Mouse (Mus musculus) spleen, postnatal 4 days (tissue): ENCODE data around the gene Prr3.
"Not testable (repeated sequence)": the region's sequence is repeated elsewhere in the genome, so short reads cannot be mapped to it uniquely, and the experiment has no call there.

ENCODE experiments used
- DNase-seq, 2 experiments: peaks; one replicate each; pipeline ENCODE4 v3.0.0; 2022; ENCODE audit warnings: low spot score in 2 of 2

The Prr3 gene

DNA sequence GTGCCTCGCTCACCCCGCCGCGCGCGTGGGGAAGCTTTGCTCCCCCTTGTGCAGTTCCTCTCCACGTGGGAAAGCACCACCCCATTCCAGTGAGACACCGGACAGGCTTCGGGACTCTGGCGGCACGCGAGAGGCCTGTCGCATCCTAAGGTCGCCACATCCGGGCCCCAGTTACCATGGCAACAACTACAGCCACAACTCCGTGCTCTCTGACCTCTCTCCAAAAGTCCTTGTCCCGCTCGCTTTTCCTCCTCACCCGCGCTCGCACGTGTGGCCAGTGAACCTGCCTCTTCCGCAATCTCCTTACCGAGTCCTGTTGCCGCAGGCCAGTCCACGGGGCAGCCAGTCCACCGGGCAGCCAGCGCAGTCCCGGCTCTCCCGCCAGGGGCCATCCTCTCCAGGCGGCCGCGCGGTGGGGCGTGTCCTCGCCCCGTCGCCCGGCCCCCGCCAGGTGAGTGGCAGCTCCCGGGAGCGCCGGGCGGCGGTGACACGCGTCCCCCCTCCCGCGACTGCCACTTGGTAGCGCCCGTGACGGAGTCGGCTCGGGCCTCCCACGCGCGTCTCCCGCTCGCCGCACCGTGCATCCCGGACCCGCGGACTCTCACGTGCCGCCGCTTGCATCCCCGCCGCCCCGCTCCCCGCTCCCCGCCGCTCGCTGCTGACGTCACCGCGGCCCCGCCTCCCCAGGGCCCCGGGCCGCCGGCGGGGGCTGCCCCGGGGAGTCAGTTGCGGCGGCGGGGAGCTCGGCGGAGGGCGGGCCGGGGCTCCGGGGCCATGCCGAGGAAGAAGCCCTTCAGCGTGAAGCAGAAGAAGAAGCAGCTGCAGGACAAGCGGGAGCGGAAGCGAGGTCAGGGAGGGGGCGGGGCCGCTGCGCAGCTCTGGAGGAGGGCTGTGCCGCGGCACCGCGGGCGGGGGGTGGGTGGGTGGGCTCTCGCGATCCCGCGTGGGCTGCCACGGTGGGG is at the start of gene Prr3, which contains the start of gene Gnl1:
Gene Prr3 (minus strand): TSS at position 836 of the 962 bp plus-strand sequence.
Gene Gnl1 (plus strand): TSS at position 451 of the 962 bp plus-strand sequence.
- peak; percentile 82 to 91 for DNase-seq

DNA sequence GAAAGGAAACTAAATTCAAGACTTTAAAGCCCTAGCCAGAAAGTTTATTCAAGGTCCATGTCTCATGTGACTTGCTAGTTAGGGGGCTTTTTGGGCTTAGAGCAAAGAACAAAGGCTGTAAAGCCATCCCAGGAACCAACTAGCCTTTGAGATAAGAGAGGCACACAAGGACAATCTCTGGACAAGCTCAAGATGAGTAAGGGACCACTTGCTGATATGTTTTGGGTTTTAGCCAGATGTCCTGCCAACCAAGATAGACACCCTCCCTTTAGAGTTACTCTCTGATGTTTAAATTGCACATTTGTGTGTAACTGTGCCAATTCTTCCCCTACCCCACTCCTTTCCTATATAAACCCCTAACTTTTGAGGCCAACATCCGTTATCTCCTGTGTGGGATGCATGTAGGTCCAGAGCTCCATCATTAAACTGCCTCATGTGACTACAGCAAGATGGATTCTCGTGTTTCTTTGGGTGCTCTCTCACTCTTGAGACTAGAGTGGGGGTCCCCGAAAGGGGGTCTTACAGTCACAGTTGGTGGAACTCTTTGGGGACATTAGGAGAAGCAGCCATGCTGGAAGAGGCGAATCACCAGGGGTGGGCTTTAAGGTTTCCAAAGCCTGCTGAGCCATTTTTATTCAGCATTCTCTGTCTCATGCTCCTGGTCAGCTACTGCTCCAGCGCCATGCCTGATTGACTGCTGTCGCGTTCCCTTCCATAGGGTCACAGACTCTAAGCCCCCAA is 49.0 kb upstream of the Prr3 start:
- DNase-seq = peak in 1 of 2 experiments; percentile 54

DNA sequence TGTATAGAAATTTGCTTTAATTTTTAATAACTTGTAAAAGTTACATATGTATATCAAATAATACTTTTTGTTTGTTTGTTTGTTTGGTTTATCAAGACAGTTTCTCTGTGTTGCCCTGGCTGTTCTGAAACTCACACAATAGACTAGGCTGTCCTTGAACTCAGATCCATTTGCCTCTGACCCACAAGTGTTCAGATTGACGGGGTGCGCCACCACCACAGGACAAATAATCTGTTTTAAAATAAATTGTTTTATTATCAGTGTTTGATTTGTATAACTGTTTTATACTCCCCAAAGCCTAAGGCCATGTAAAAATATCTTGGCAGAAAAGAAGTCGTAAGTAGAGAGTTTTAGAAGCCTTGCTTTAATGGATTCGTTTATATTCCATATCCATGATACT is 47.6 kb upstream of the Prr3 start:
- no peak for DNase-seq

DNA sequence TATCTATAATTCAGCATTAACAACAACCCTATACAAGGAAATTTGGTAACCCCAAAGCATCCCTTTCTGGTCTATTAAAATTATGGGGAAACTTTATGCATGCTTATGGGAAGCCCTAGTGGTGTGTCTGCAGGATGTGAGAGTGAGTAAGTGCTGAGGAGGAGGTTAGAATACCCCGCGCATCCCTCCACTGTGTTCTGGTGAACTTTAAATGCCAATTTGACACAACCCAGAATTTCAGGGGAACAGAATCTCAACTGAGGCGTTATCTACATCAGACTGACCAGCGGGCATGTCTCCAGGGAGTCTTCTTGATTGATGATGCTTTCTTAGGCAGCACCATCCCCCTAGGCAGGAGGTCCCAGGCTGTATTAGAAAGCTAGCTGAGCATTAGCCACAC is 45.9 kb upstream of the Prr3 start:
- peak in 1 of 2 experiments; percentile 45 for DNase-seq

DNA sequence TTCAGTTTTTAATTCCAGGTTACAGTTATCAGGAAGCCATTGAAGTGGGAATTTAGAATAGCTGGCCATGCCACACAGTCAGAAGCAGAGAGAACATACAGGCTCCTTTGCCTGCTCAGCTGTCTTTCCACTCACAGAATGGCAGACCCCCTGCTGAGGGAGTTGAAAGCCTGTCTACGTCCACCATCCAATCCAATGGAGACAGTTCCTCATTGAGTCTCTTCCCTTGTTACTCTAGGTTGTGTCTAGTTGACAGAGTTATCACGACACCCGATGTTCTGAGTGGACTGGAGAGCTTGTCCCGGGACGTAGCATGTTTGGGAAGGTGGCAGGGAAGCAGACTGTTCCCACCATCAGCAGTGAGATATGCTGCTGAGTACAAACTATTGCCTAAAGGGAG is 45.2 kb upstream of the Prr3 start:
- DNase-seq = peak in 1 of 2 experiments; percentile 57

DNA sequence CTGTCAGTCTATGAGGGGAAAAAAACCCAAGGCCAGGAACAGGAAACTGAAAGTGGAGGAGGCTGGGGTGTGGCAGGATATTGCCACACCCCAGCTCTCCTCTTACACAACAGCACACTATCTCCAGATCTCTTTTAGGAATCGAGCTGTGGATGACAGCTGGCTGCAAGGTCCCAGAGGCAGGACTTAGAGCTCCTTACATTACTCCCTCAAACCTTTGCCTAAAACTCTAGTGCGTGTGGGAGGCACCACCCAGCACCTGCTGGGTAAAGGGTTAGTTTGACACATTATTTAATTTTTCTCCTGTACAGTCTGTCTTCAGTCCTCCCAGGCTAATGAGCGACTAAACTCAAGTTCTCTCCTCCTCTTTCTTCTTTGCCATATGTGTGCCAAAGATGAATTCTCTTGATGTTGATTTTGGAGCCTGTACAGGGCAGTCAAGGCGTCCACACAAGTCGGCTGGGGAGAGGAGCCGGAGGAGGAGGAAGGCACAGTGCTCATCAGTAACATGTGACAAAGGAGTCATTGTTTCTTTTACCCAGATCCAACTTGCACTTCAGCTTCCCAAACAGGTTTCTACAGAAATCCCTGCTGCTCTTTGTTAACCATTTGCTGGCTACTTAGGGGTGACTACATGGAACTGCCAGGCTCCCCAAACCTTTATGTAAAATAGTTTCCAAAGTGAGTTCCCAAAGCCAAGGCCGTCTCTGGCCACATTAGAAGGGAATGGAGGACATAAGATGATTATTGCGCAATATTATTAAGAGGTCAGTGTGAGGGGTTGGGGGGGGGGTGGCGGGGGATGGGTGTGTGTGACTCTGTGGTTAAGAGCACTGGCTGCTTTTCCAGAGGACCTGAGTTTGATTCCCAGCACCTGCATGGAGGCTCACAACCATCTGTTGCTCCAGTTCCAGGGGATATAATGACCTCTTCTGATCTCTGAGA is 43.9 kb upstream of the Prr3 start:
- peak; percentile 24 to 63 for DNase-seq

DNA sequence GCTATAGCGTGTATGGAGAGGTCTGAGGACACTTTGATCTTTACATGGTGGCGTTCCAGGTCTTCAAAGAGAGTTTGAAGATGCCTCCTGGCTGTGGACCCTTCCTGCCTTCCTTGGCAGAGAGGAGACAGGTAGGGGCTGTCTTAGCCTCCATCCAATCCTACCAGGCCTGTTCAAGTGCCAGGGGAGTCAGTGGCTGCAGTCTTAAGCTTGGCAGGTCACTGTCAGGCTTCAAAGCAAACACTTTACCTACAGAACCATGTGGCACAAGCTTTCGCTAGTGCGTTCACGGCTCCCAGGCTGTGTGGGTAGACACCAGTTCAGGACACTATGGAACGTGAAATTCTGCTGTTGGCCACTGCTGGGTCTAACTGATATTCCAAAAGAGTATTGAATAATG is 42.9 kb upstream of the Prr3 start:
- peak in 1 of 2 experiments; percentile 60 for DNase-seq

DNA sequence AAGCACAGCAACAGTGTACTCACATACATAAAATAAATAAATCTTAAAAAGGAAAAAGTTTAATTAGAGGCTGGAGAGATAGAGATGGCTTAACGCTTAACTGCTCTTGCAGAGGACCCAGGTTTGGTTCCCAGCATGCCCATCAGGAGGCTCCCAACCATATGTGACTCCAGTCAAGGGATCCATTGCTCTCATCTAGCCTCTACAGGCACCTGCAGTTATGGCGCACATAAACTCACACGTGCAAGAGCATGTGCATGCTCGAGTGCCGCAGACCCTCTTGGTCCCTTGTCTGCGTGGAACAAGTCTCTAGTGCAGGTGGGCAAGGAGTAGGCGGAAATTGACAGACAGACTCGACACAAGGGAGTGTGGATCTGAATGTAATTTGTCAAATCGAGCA is 42.1 kb upstream of the Prr3 start:
- DNase-seq = peak in 1 of 2 experiments; percentile 59

DNA sequence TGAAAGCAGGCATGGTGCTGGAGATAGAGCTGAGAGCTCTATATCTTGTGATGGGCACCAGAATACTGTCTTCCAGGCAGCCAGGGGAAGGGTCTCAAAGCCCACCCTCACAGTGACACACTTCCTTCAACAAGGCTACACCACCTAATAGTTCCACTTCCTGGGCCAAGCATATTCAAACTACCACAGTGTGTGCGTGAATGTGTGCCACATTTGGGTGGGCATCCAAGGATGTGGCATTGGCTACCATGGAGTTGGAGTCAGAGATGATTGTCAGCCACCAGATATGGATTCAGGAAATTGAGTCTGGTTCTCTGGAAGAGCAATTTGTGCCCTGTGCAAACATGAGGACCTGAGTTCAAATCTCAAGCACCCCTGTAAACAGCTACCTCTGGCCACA is 41.3 kb upstream of the Prr3 start:
- peak; percentile 14 to 62 for DNase-seq

DNA sequence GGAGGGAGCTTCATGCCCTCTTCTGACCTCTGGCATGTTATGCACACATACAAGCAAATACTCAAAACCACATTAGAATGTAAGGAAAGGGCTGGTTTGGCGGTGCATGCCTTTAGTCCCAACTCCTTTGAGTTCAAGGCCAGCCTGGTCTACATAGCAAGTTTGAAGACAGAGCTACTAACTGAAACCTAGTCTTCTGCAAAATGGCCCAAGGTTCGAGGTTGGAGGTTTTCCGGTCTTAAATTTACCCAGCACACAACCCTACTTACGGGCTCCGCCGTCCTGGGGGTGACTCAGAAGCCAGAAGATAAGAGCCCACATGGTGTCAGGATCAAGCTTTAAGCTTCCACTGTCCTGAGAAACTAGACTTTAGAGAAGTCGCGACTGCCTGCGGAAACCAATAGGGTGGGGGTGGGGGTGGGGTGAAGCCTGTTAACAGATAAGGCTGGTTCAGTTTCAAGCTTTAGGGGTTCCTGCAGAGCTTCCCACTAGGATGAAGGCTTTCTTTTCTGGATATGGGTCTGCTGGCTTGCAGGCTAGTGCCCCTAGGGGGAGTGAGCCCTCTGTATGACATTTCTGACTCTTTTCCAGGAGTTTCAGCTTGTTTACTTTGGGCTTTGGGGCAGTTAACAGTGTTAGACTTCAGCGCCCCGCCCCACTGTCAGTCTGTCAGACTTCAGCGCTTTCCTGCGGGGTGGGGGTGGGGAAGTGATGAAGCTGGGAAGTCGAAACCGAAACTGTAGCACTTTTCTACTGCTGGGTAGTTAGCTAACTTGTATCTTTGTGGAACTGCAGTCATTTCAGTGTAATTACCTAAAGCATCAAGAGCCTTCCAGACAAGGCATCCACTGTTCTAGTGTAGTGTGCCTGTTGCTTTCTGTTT is 40.4 kb upstream of the Prr3 start, which contains the start of gene H2-T24:
Gene H2-T24 (minus strand): TSS at position 370 of the 883 bp plus-strand sequence.
- DNase-seq = peak; percentile 79 to 87

DNA sequence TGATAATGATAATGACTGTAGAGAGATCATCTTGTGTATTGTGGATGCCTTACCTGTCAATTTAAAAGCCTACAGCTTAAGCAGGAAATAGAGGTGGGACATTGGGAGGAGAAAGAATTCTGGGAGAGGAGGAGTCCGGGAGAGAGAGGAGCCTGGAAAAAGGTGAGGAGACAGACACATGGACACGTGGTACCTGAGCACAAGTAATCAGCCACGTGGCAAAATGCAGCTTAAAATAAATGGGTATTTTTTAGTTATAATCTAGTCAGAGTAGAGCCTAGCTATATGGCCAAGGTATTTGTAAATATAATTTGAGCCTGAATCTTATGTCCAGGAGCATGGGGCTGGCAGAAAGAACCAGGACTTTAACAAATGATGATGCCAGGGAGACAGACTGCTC is 39.5 kb upstream of the Prr3 start:
- DNase-seq = no peak

DNA sequence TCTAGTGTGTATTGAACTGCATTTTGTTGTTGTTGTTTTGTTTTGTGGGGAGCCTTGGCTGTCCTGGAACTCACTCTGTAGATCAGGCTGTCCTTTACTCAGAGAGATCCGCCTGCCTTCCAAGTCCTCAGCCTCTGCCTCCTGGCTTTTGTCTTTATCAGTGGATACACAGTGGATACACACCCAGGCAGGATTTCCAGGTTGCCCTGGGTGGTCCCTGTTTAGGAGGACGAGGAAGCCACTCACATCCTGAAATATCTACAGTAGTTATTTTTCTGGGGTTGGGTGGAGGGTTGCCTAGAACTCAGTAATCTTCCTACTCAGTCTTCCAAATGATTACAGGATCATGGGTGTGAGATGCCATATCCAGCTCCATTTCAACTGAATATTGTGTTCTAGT is 38.9 kb upstream of the Prr3 start:
- DNase-seq = peak; percentile 26 to 63

DNA sequence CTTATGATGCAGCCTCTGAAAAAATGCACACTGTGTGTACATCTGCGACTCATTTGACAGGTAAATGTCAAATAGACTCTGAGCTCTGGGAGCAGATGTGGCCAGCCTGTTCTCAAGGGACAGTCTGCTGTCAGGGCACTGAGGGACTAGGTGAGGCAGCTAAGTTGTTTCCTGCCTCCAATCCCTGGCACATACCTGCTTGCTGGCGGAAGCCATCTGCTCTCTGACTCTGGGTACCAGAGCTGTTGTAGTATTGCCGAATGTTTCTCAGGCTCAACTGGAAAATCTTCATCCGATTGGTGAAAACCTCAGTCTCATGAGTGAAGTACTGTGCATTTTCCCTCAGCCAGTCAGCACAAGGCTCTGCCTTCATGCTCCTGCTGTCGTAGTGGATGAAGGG is 37.0 kb upstream of the Prr3 start:
- DNase-seq = no peak

DNA sequence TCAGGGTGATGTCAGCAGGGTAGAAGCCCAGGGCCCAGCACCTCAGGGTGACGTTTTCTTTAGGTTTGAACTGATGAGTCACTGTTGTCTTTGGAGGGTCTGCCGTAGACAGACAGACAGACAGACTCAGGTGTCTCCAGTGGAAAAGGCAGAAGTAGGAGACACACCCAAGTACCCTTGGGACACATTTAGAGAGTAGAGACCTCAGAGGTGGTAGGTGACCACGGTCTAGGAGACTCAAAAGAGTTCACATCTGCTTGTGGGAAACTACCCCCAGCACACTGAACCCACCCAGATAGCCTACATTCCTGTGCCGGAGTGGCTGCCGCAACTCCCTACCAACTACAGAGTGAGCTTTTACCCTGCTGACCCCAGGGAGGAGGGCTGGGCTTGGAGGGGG is 34.9 kb upstream of the Prr3 start:
- no peak for DNase-seq

DNA sequence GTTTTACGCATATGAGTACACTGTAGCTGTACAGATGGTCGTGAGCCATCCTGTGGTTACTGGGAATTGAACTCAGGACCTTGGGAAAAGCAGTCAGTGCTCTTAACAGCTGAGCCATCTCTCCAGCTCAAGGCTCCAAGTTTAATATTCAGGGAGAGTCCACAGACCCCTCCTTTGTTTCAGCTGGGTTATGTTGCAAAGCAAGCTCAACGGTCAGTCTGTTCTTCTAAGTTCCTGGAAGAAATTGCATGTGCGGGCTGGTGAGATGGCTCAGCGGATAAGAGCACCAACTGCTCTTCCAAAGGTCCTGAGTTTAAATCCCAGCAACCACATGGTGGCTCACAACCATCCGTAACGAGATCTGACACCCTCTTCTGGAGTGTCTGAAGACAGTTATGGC is 24.4 kb upstream of the Prr3 start:
- DNase-seq = not testable (repeated sequence)

DNA sequence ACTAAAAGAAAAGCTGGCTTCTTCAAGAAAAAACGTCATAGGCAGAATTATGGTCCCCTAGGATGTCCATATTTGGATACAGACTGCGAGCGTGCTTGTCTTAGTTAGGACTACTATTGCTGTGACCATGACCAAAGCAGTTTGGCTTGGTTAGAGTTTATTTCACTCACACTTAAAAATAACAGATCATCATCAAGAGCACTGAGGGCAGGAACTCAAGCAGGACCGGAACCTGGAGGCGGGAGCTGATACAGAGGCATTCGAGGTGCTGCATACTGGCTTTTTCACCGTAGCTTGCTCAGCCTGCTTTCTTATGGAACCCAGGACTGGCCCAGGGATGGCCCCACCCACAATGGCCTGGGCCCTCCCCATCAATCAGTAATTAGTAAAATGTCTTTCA is 23.3 kb upstream of the Prr3 start:
- DNase-seq = no peak

DNA sequence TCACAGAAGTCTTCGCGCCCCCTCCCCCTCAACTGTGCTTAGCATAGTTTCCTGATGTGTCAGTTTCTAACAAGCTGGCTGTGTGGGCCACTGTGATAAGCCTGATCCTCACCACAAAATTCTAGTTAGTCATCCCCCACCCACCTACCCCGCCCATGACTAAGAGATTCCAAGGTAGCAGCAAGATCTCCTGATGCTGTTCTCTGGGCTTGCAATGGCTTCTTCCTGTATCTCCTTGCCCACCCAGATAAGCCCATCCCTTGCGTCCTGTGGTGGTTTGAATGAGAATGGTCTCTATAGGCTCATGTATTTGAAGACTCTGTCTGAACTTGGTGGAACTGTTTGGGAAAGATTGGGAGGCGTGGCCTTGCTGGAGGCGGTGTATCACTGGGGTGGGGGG is 21.9 kb upstream of the Prr3 start:
- DNase-seq = peak; percentile 77 to 79

DNA sequence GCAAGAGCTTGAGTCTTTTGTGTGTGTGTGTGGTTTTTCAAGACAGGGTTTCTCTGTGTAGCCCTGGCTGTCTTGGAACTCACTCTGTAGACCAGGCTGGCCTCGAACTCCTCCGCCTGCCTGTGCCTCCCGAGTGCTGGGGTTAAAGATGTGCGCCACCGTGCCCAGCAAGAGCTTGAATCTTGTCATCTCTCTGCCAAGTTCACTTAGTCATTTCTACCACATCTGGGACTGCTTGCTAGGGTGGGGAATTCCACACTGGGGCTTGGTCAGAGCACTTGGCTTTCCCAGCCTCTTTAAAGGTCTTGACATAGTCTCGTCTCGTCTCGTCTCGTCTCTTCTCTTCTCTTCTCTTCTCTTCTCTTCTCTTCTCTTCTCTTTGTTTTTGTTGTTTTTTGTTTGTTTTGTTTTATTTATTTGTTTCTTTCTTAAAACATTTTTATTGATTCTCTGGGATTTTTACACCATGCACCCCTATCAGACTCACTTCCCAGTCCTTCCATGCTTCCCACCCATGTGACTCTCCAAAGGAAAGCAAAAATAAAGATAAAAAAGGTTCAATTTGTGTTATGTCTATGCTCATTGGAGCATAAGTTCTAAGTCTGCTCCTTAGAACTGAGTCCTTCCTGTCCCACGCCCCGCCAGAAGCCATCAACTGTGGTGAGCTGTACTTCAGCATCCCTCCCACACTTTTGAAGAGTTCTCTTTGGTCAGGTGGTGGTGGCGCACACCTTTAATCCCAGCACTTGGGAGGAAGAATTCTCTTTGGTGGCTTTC is 21.3 kb upstream of the Prr3 start:
- DNase-seq = peak in 1 of 2 experiments; percentile 62

DNA sequence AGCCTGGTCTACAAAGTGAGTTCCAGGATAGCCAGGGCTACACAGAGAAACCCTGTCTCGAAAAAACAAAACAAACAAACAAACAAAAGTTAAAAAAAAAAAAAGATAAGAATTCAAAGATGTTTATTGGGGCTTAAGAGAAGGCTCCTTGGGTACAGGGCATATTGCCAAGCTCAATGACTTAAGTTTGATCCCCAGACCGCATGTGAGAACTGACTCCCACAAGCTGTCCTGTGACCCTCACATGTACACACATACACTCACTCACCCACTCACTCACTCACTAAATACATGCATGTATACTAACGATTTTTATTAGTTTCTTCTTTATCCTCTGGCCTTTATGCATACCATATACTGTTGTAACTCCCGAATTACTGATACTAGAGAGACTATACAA is 20.3 kb upstream of the Prr3 start:
- DNase-seq = peak in 1 of 2 experiments; percentile 42

DNA sequence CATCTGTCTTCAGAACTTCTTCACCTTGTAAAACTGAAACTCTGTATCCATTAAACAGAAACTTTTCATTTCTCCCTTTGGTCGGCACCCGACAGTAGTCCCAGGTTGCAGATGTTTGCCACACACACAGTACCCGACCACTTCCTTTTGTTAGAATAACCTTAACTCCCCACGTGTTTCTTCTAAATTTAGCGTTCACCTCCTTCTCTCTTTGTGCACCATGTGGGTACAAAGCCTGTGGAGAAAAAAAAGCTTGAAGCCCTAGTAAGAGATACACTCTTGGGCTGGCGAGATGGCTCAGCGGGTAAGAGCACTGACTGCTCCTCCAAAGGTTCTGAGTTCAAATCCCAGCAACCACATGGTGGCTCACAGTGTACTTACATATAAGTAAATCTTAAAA is 19.3 kb upstream of the Prr3 start:
- peak in 1 of 2 experiments; percentile 47 for DNase-seq
